Mouse (Mus musculus): ENCODE measurements around the gene 1700028J19Rik.

DNA sequence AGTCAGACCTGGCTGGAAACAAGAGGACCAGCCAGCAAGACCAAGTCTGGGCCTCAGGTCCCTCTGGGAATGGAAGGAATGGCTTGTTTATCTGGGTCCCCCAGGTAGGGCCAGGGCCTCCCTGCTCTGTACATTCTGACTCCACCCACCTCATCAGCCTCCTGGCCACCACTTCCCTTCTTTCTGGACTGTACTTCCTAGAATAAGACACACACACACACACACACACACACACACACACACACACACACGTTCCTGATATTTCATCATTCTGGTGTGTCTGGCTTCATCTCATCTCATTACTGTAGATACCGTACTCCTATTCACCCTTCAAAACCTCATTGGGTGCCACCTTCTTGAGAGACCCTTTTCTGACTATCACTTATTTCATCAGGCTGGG lies 22.9 kb upstream of the 1700028J19Rik start:
- no peak for TF ChIP-seq CTCF (IDR thresholded peaks at IDR 0.05 in 2 of 3, conservative IDR thresholded peaks at IDR 0.05 in 1 of 3; ENCODE audit: control insufficient read depth in 1 of 3, insufficient read depth in 1 of 3, low read depth in 2 of 3, low read length in 3 of 3, poor library complexity in 1 of 3, severe bottlenecking in 1 of 3)
- TF ChIP-seq SIN3A (IDR thresholded peaks at IDR 0.05; ENCODE audit: low read length), result no peak
- no peak for TF ChIP-seq E2F4 (IDR thresholded peaks at IDR 0.05; ENCODE audit: borderline replicate concordance, low read depth, low read length)

Data from MEL (cell line).